Mouse (Mus musculus) fat pad, adult 2 months (tissue): ENCODE measurements around the gene Zbtb16.

Experiments used
- DNase-seq: peaks from one replicate; pipeline ENCODE4 v3.0.0-alpha.2; 2011; ENCODE audit warnings: low read depth, low spot score; ENCODE audit errors: extremely low read depth

Zbtb16 gene

DNA sequence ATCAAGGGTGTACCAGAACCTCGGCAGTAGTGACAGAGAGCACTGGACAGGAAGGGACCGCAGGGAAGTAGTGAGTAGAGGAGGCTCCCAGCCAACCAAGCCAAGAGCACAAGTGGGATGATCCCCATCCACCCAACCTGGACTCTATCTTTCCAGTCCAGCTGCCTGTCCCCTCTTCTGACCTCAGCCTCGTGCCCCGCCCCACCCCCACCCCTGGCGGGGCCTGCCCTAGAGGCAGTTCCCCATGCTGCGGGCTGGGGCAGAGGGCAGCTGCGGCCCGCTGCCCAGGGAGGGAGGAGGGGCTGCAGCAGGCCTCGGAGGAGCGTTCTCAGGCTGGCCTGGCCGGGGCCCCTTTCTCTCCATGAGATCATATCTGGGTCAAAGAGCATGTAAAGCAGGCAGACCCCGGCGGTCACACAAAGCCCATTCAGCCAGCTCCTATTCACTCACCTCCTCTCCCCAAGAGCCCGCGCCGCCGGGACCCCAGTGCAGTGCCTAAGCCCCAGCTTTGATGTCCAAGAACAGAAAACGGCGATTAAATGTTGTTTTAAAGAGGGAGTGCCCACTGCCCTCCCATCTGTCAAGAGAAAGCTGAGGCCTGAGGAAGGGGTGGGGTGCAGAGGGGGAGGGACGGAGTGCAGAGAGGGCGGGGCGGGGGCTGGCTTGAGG, 186.8 kb downstream of the Zbtb16 start:
- no peak for DNase-seq

DNA sequence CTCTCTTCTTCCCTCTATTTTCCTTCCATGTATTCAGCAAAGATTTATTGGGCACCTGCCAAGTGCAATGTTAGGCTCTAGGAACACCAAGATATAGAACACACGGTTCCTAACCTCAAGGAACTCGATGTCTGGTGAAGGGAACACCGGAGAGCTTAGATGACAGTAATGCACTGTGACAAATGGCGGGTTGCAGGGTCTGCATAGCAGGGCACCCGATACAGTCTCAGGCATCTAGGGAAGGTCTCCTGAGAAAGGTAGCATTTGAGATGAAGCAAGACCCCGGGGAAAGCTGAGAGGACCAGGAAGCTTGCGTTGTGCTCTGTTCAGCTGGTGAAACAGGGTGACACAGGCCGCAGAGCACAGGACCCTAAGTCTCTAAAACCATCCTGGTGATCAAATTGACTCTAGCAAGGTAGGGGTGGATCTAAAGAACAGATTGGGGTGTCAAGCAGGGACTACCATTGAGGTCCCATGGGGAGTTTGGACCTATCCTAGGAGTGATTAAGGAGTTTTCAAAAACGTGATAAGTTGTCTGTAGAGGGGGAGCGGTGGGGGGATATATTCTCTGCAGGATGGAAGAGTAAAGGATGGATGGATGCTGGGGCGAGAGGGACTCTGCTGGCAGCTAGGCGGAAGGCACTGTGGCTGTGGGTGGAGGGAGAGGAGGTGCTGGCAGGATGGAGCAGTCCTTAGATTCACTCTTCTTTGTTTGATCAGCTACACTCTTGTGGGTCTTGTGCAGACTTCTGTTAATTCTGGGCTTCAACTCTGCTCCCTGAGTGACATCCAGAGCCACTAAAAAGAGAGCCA, 187.5 kb downstream of the Zbtb16 start:
- DNase-seq = no peak

DNA sequence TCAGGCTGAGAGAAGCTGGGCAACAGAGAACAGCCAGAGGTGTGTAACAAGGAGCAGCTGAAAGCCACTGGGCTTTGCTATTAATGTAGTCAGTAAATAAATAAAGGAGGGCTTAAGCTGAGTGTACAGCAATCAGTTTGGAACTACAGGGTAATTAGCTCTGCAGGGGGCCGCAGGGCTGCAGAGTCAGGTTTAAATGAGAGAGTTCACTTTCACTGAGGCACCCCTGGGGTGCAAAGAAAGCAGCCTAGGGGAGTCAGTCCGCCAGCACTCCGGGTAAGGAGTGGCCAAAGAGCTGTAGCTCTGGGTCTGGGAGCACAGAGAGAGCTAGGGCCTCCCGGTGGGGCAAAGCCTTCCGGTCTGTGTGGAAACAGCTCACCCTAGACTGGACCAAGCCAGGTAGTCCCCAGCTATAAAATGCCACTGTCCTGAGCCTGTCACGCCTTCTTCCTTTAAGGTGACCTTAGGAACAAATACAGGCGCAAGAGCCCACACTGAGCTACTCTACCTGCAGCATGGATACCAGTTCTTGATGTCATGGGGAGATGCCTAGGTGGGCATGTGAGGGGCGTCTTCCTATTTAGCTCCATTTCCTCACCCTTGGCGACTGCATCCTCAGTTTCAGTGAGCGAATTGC, 188.3 kb downstream of the Zbtb16 start:
- no peak for DNase-seq

DNA sequence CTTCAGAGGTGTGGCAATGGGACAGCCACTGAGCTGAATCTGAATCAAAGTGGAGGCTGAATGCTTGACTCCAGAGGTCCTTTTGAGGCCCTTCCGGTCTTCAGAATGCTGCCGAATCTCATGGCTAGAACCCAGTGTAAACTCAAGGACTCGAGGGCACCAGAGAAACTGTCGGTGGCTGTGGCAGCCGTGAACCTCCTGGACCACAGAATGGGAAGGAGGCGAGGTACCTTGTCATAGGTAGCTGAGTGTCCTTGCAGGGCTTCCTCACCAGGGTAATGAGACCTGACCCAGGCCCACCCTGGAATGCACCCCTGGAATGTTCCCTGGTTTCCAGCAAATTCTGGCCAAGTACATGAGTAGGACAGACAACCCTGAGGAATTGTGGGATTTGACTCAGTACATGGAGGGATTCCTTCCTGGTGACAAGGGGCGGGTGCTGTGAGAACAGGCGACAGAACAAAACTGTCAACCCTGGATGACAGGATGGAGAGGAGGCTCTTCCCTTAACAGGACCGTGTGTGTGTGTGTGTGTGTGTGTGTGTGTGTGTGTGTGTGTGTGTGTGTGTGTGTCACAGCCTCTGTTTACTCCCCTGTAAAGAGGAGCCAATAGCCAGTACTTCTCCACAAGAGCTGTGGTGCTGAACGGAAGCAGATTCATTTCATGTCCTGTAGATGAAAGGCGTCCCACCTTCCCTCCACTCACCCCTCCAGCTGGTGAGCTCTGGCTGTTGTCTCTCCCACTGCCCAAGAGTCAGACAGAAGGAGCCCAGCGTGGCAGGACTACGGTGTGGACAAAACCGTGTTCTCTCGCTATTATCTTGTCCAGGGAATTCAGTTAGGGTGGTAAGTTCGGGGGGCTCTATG, 189.0 kb downstream of the Zbtb16 start:
- DNase-seq = no peak

DNA sequence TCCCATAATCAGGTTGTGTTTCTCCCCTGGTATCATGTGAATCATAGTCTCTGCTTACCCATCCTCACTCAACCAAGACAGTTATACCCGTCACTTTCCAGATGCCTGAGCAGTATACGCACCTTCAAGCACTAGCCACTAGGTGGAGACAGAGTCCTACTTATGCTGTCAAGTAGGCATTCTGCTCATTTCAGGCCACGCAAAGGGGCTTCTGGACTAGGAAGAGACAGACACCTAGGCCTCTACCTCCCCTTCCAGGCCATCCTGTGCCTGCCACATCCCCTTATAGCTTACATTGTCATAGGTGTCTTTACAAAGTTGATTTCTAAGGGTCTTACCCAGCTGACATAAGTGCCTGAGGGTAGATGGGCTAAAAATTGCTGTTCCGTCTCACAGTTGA, 189.8 kb downstream of the Zbtb16 start:
- DNase-seq = no peak

DNA sequence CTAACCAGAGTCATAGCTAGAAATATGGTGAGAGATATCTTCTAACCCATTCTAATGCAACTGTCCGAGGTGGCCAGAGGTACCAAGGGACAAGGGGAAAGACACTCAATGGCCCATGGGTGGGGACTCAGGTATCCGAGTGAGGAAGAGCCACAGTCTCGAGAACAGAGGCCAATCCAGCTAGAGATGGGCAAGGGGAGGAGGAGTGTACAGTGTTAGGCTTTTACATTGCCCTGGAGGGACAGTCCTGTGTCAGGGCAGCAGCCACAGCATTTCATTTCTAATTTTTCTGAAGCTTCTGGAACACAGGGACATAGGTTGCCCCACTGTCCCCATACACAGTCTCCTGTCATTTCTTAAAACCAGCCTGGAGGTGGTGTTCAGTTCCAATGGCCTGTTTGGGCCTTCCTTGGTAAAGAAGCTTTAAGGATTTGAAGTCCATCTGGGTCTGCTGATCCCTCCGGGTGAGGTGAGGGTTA, 190.3 kb downstream of the Zbtb16 start:
- DNase-seq = no peak

DNA sequence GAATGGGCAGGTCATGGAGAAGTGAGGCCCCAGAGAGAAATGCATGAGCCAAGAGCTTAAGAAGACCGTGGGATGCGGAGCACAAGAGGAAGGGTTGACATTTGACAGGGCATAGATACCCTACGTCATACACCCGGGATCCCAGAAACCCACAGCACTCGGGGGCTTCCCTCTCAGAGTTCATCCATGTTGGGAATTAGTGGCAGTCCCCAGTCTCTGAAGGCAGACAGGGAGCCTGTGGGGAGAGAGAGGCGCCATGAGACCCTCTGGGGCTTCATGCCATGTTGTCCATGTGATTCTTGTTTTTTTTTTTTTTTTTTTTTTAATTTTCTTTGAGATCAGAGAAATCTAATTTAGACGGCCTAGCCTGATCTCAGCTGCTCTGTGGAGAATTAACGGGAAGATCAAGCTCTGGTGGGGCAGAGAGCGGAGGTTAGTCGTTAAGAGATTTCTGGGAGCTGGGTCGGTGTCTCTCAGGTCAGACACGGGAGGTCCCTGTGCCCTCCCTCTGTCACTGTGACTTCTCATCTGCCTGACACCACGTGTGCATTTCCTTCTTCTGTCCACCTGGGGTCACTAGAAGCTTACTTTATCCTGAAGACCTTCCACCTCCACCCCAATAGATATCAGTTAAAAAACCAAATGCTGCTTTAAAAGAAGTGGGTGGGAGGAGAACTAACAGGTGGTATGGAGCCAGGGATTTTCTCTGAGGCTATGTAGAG, 190.9 kb downstream of the Zbtb16 start:
- no peak for DNase-seq

DNA sequence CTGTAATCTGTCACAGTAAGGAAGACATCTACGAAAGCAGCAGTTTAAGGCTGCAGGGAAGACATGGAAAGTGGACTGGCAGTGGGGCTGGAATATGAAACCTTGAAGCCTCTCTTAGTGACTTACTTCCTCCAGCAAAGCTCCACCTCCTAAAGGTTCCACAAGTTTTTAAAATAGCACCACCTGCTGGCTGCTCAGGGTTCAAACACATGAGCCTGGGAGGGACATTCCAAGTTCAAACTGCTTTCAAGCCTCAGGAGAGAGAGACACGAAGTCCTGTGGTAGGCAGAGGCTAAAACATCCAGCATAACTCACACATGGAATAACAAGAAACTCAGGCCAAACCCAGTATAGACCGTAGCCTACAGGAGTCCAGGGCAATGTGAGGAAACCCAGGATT, 191.6 kb downstream of the Zbtb16 start:
- DNase-seq = no peak

DNA sequence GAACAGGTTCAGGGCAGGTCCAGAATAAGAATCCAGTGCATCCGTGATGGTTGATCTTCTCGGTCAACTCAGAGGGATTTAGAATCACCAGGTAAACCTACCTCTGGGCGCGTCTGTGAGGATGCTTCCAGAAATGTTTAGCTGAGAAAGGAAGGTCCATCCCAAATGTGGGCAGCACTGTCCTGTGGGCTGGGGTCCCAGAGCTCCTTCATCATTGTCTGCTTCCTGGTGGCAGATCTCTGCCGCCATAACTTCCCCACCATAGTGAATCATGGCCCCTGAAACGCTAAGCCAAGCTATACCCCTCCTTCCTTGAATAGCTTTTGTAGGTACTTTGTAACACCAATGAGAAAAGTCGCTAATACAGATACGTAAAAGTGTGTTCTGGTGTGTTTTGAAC, 194.4 kb downstream of the Zbtb16 start:
- DNase-seq = no peak

DNA sequence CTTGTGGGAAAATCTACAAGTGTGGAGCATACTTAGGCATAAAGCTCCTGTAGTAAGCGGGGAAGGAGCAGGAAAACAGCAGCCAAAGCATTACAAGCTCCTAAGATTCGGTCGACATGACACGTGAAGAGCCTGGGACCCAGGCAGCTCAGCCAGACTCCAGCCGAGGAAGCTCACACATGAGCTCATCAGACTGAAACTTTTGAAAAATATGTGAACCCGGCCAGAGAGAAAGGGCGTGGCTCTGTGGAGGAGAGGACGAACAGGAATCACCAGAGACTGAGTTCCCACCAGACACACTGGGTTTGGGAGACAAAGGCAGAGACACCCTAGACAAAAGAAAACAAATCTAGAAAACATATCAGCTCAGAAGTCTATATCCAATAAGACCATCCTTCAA, 195.1 kb downstream of the Zbtb16 start:
- DNase-seq = no peak

DNA sequence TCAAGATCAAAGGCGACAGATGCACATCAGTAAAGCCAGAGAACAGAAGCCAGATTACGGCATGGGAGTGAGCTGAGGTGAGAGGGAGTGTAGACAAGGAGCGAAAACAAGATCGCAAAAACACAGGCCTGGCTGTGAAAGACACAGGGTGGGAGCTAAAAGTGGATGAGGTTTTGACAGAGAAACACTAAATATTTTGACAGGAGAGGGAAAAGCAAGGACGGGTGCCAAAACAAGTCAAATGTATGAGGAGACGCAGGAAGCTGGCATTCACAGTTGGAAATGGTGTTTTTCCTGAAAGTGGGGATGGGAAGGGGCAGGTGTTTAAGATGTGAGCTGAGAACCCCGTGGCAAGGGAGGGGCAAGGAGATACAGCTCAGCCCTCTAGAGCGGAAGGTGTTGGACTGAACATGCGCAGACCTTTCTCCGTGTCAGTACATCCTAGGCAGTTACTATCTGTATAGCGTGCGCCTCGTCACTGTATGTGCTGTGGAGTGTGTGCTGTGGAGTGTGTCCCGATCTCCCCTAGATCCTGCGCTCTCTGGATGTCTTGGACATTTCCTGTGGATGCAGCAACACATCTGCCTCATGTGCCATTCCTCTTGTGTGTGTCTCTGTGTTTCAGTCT, 197.7 kb downstream of the Zbtb16 start:
- no peak for DNase-seq

DNA sequence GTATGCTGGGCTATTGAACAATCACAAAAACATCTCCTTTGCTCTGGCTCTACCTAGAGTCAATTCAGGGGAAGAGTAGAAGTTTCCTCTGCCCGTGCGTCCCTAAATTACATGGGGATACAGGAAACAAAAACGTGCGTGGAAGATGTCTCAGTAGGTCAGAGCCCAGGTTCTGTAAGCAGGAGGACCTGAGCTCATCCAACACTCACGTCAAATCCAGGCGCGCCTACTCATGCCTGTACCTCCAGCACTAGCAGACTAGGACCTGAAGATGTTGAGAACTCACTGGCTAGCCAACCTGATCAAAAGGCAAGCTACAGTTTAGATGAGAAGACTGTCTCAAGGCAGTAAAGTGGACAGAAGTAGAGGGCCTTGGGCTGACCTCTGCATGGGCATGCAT, 198.9 kb downstream of the Zbtb16 start:
- no peak for DNase-seq

DNA sequence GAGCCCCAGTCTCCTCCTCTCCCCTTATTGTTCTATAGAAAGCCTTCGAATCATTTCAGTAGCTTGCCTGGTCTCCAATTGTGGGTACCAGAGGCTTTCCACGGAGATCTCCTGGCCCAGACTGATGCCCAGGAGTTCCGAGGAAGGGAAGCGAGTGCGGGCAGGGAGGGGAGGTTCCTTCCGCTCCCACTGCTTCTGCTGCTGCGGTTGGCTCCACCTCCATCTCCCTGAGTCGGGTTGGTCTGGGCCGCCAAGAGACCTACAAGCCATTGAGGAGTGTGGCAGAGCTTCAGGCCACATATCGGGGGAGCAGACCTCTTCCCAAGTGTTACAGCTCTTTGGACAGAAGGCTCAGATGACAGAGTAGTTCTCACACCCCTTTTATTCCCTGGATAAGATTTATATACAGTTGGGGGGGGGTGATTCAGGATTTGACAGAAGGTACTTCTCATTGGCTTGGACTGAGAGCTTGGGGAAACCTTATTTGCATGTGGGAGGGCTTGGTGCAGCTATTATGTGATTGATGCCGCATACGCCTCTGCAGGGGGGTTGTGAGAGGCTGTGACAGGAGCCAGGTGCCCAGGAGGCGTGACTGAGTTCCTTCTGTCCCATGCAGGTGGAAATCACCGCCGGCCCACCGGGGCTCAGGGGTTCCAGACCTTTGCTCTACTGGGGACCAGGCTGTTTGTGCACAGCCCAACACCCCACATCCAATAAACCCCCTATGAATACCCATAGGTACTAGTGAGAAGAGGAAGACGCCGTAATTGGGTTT, 200.3 kb downstream of the Zbtb16 start:
- no peak for DNase-seq

DNA sequence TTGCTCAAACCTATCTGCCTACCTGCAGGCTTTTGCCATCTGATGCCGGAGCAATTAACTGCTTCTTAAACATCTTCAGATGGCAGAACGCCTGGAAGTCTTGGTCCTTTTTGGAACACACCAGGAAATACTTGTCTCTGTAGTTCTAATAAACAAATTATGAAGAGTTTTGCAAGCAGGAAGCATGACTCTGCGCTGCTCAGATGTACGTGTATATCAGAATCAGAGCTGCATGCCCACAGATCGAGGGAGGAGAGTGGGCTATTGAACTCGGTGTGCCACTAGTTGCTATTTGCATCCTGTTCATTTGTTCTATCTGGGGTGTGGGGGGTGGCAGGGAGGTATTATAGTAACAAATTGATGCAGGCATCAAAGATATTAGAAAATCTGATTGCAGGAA, 202.9 kb downstream of the Zbtb16 start:
- DNase-seq = no peak

DNA sequence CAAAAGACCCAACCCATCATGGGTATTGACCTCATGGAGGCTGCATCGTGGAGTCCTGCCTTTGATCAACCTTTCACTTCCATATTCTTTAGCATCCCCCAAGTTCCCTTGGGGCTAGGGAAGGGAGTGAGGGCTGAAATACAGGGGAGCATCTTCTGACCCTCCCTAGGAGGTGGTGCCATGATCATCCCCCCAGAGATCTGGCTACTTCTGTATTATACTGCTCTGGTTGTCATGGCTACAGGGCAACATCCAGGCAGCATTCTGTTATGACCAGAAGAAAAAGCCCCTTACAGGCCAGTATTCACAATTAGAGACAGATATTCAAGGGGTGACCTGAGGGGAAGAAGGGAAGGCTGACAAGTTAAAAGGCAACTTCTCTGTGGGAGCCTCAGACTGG, 216.8 kb downstream of the Zbtb16 start:
- DNase-seq = no peak

DNA sequence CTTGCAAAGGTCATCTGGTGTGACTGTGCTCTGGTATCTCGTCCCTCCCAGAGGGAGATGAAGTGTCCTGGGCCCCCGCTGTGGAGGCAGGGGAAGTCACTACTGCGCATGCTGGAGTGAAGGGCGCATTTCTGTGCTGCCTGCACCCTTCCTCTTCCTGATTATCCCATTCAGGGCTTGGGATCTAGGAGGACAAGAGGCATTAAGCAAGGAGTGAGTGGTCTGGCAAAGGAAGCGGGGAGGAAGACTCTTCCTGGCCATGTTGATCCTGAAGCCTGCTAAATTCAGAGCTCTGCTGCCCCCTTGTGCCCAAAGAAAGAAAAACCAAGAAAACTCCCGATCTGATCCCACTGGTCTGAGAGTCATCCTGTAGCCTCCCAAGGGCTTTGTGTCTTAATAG, 217.4 kb downstream of the Zbtb16 start:
- peak; percentile 37 for DNase-seq

DNA sequence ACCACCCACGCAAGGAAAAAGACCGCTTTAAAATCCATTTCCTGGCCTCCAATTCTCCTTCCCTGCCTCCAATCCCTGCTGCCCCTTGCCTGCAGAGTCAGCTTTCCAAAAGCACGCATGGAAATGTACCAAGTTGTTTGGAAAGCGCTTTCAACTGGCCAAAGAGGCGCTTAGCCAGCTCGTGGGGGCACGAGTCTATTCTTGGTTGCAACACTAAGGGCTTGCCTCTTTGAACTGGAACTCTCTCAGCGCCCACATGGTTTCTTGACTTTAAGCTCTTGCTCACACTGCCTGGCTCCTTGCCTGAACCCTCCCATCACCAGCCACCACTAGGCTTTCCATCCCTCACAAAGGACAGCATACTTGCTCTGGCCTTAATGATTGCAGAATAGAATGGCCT, 217.9 kb downstream of the Zbtb16 start:
- peak; percentile 93 for DNase-seq

DNA sequence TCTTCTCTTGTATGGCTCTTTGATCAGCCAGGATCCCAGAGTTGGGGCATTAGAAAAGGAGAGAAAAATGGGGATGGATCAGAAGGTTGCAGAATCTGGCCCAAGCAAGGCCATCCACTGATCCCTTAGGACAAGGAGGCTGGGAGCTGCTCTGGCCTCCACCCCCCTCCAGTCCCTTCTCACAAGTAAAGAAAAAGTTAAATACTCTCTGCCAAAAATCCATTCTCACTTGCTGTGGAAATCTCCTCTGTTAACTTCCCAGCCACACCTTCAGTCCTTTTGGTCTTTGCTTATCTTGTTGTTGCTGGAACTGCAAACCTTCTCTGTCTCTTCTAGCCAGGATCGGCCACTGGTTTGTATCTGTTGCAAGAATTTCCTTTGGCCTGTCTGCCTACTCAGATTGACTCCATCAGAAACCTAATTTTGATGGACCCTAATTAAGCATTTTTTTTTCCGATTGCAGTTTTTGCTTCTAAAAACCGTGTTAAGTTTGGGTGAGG, 218.5 kb downstream of the Zbtb16 start:
- DNase-seq = no peak

DNA sequence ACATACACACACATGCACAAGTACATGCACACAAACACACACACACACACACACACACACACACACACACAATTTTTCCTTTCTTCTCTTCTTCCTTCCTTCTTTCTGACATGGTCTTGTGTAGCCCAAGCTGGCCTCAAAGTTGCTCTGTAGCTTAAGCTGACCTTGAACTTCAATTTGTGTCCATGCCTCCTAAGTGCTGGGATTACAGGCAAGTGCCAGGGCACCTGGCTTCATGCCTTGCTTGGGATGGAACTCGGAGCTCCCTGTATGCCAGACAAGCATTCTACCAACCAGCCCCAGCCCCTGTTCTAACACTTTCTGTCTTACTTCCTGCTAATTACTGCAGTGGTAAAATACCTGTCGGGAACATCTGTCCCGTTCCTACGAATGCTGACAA, 222.8 kb downstream of the Zbtb16 start:
- DNase-seq = no peak
